Mouse (Mus musculus): Measurements from ENCODE around the gene Rin1.

- no peak for TF ChIP-seq CTCF (IDR thresholded peaks at IDR 0.05; ENCODE audit: low read depth)
- no peak for TF ChIP-seq EP300 (IDR thresholded peaks at IDR 0.05; ENCODE audit: low read depth)
These were observed 32.7 kb upstream of the Rin1 start for GRCm38 (mm10) chr19:5017611-5018010.

Measured in liver, postnatal 0 days (tissue).